Mouse (Mus musculus) CH12.LX (cell line): ENCODE data around the gene Dab2. TPM values are rescaled to one million over a fixed set of nuclear protein-coding genes. Genes with fewer than 3 reads are reported as not detected.

ENCODE experiments used
- DNase-seq: peaks from one replicate; pipeline ENCODE4 v3.0.0-alpha.2; 2013; ENCODE audit errors: extremely low read depth
- H3K27ac ChIP-seq: 2 replicates; pipeline ENCODE4 v1.5.1; 2012; ENCODE audit warnings: low read depth, mild to moderate bottlenecking, control low read depth, moderate library complexity; ENCODE audit not compliant: insufficient read depth
- H3K27me3 ChIP-seq: replicated peaks from 2 replicates; pipeline ENCODE3; 2012; ENCODE audit warnings: inconsistent platforms
- H3K36me3 ChIP-seq, 2 experiments: replicated peaks in 1 of 2; 2 replicates each; pipeline versions ENCODE3 to v1.6.1; 2012; ENCODE audit warnings: inconsistent platforms in 1 of 2, low read length in 1 of 2, mild to moderate bottlenecking in 1 of 2, mixed read lengths in 1 of 2, moderate library complexity in 1 of 2; ENCODE audit not compliant: control insufficient read depth in 1 of 2, insufficient read depth in 1 of 2
- H3K4me1 ChIP-seq, 2 experiments: 2 replicates each; pipeline ENCODE4 v1.6.1; 2012; ENCODE audit warnings: inconsistent platforms in 1 of 2, moderate library complexity in 1 of 2; ENCODE audit not compliant: insufficient read depth in 2 of 2, control insufficient read depth in 1 of 2
- H3K4me2 ChIP-seq: 2 replicates; pipeline ENCODE4 v1.6.1; 2012; ENCODE audit warnings: low read depth, mild to moderate bottlenecking, control low read depth; ENCODE audit not compliant: poor library complexity, insufficient read depth, severe bottlenecking
- H3K4me3 ChIP-seq, 3 experiments: fragments of 150-350 bp in 1 of 3; sonication (generic) in 1 of 3; replicated peaks in 1 of 3; 2 replicates each; pipeline versions ENCODE3 to v1.5.1; 2011 to 2012; ENCODE audit warnings: low read depth in 2 of 3, low read length in 2 of 3, mild to moderate bottlenecking in 2 of 3, moderate library complexity in 2 of 3, control low read depth in 1 of 3, improper control_type of control experiment in 1 of 3, inconsistent platforms in 1 of 3, mixed read lengths in 1 of 3; ENCODE audit not compliant: poor library complexity in 1 of 3
- H3K79me2 ChIP-seq: replicated peaks from 2 replicates; pipeline ENCODE4 v1.6.1; 2012; ENCODE audit warnings: mild to moderate bottlenecking, moderate library complexity; ENCODE audit not compliant: control insufficient read depth, poor library complexity, insufficient read depth, severe bottlenecking; ENCODE audit errors: extremely low read depth
- H3K9ac ChIP-seq: 2 replicates; pipeline ENCODE4 v1.6.1; 2012; ENCODE audit warnings: low read depth, mild to moderate bottlenecking, control low read depth, moderate library complexity; ENCODE audit not compliant: insufficient read depth
- H3K9me3 ChIP-seq: replicated peaks from 2 replicates; pipeline ENCODE3; 2012; ENCODE audit warnings: low read length, inconsistent platforms, mixed read lengths
- BHLHE40 ChIP-seq: IDR thresholded peaks from 2 replicates; pipeline ENCODE4 v1.6.1; 2011; ENCODE audit warnings: mild to moderate bottlenecking, low read depth, low read length, improper control_type of control experiment
- ELF1 ChIP-seq: IDR thresholded peaks from 2 replicates; pipeline ENCODE4 v1.6.1; 2014; ENCODE audit warnings: low read depth, mild to moderate bottlenecking, inconsistent platforms, low read length, improper control_type of control experiment
- ETS1 ChIP-seq: conservative IDR thresholded peaks from 2 replicates; pipeline ENCODE4 v1.6.1; 2012; ENCODE audit warnings: low read depth, mild to moderate bottlenecking, inconsistent platforms, low read length, improper control_type of control experiment, moderate library complexity
- GABPA ChIP-seq: IDR thresholded peaks from 2 replicates; pipeline ENCODE4 v1.6.1; 2012; ENCODE audit warnings: low read depth, low read length, improper control_type of control experiment, inconsistent platforms; ENCODE audit not compliant: insufficient replicate concordance
- HCFC1 ChIP-seq: IDR thresholded peaks from 2 replicates; pipeline ENCODE4 v1.6.1; 2012; ENCODE audit warnings: low read depth, mild to moderate bottlenecking, inconsistent platforms, low read length, improper control_type of control experiment
- IRF4 ChIP-seq: IDR thresholded peaks from 2 replicates; pipeline ENCODE4 v1.6.1; 2014; ENCODE audit warnings: low read depth, mild to moderate bottlenecking, inconsistent platforms, low read length, improper control_type of control experiment
- JUND ChIP-seq: conservative IDR thresholded peaks from 2 replicates; pipeline ENCODE4 v1.6.1; 2011; ENCODE audit warnings: low read depth, low read length, improper control_type of control experiment
- KAT2A ChIP-seq: IDR thresholded peaks from 2 replicates; pipeline ENCODE4 v1.6.1; 2012; ENCODE audit warnings: low read length, improper control_type of control experiment, inconsistent platforms; ENCODE audit not compliant: insufficient replicate concordance
- MXI1 ChIP-seq: IDR thresholded peaks from 2 replicates; pipeline ENCODE4 v1.6.1; 2011; ENCODE audit warnings: mild to moderate bottlenecking, low read depth, low read length, improper control_type of control experiment
- MYC ChIP-seq: IDR thresholded peaks from 2 replicates; pipeline ENCODE4 v1.6.1; 2011; ENCODE audit warnings: low read depth, mild to moderate bottlenecking, improper control_type of control experiment, low read length
- NELFE ChIP-seq: IDR thresholded peaks from 2 replicates; pipeline ENCODE4 v1.6.1; 2011; ENCODE audit warnings: low read depth, low read length, improper control_type of control experiment
- NRF1 ChIP-seq: IDR thresholded peaks from 2 replicates; pipeline ENCODE4 v1.6.1; 2014; ENCODE audit warnings: low read depth, mild to moderate bottlenecking, inconsistent platforms, low read length, improper control_type of control experiment, moderate library complexity
- PAX5 ChIP-seq: IDR thresholded peaks from 2 replicates; pipeline ENCODE4 v1.6.1; 2012; ENCODE audit warnings: low read length, inconsistent platforms, mixed read lengths
- POLR2A ChIP-seq: IDR thresholded peaks from 2 replicates; pipeline ENCODE4 v1.6.1; 2011; ENCODE audit warnings: low read depth, mild to moderate bottlenecking, improper control_type of control experiment, low read length
- TBP ChIP-seq: conservative IDR thresholded peaks from 2 replicates; pipeline ENCODE4 v1.6.1; 2011; ENCODE audit warnings: low read depth, low read length, improper control_type of control experiment
- USF1 ChIP-seq: IDR thresholded peaks from 2 replicates; pipeline ENCODE4 v1.6.1; 2014; ENCODE audit warnings: low read depth, mild to moderate bottlenecking, inconsistent platforms, low read length, improper control_type of control experiment
- ZC3H11A ChIP-seq: IDR thresholded peaks from 2 replicates; pipeline ENCODE4 v1.6.1; 2012; ENCODE audit warnings: low read depth, mild to moderate bottlenecking, inconsistent platforms, low read length, improper control_type of control experiment
- ZKSCAN1 ChIP-seq: IDR thresholded peaks from 2 replicates; pipeline ENCODE4 v1.6.1; 2012; ENCODE audit warnings: low read depth, inconsistent platforms, low read length, improper control_type of control experiment, borderline replicate concordance
- ZMIZ1 ChIP-seq: IDR thresholded peaks from 2 replicates; pipeline ENCODE4 v1.6.1; 2012; ENCODE audit warnings: low read depth, mild to moderate bottlenecking, inconsistent platforms, low read length, improper control_type of control experiment
- ZNF384 ChIP-seq: IDR thresholded peaks from 2 replicates; pipeline ENCODE4 v1.6.1; 2012; ENCODE audit warnings: low read depth, low read length, improper control_type of control experiment, inconsistent platforms
- dilution Hi-C: fragments of 300-500 bp; cut with MboI; formaldehyde crosslinking; loops from 2 replicates; pipeline ENCODE4 v1.14.3; 2020; ENCODE audit warnings: low sequenced_read_pairs; ENCODE audit not compliant: extremely low pct_unique_long_range_greater_than_20kb, extremely low pct_ligation_motif_present
- in situ Hi-C: fragments of 300-500 bp; cut with MboI; formaldehyde crosslinking; loops from 3 replicates; pipeline ENCODE4 v1.14.3; 2019; ENCODE audit warnings: low sequenced_read_pairs, low pct_ligation_motif_present, low pct_unique_long_range_greater_than_20kb, mixed read lengths
- polyA plus RNA-seq: library from polyadenylated mRNA; unstranded; fragments of >175 nt; gene quantifications from 2 replicates; pipeline ENCODE4 v1.2.1, GENCODE M21; 2012; ENCODE audit warnings: low read depth; ENCODE audit not compliant: insufficient read length
- total RNA-seq, 2 experiments: library from RNA; depleted of rRNA; stranded (reverse); fragments of 300-350 nt in 1 of 2; fragments of >200 nt in 1 of 2; gene quantifications; 2 replicates each; pipeline ENCODE4 v1.2.3; 2012 to 2014

The Dab2 gene
- total and polyA plus RNA-seq, 3 experiments = 0.17 TPM; not detected in 1

- no peaks in the 10 kb centered on the region for H3K4me1 ChIP-seq
- in situ Hi-C loops (no loop called here), dilution Hi-C loops (no loop called here)
- DNase-seq = no peak
- no peak overlapping the region for H3K4me3 ChIP-seq
- H3K9ac ChIP-seq = no peak overlapping the region
- no peak for TF ChIP-seq USF1
- no peak for TF ChIP-seq ZKSCAN1
- TF ChIP-seq ZC3H11A = no peak
- no peak overlapping the region for H3K27ac ChIP-seq
- no peaks in the 10 kb centered on the region for H3K27me3 ChIP-seq
- H3K4me2 ChIP-seq = no peak overlapping the region
- no peaks in the 10 kb centered on the region for H3K9me3 ChIP-seq
- H3K36me3 ChIP-seq = no peaks in the 10 kb centered on the region
- no peaks in the 10 kb centered on the region for H3K79me2 ChIP-seq
Measured at GRCm38 (mm10) chr15:6254383-6254782, 45.2 kb upstream of the Dab2 start.

GRCm38 (mm10) chr15:6257049-6257448 is 42.5 kb upstream of the Dab2 start:
- no peak overlapping the region for H3K4me3 ChIP-seq
- no peaks in the 10 kb centered on the region for H3K27me3 ChIP-seq
- H3K9me3 ChIP-seq = no peaks in the 10 kb centered on the region
- no peaks in the 10 kb centered on the region for H3K36me3 ChIP-seq
- H3K27ac ChIP-seq = no peak overlapping the region
- no peak overlapping the region for H3K9ac ChIP-seq
- in situ Hi-C loops = no loop called here
- DNase-seq = no peak
- no peak overlapping the region for H3K4me2 ChIP-seq
- dilution Hi-C loops = no loop called here
- peaks cover 0 to 3% of the 10 kb centered on the region in 2 experiments; a peak in 1 of 4 replicates for H3K4me1 ChIP-seq
- H3K79me2 ChIP-seq = no peaks in the 10 kb centered on the region
- TF ChIP-seq ETS1 = no peak
- TF ChIP-seq MYC = no peak
- no peak for TF ChIP-seq ZMIZ1
- TF ChIP-seq ELF1 = no peak
- no peak for TF ChIP-seq NELFE
- TF ChIP-seq GABPA = no peak
- TF ChIP-seq MXI1 = no peak
- TF ChIP-seq ZC3H11A = no peak
- no peak for TF ChIP-seq BHLHE40
- no peak for TF ChIP-seq HCFC1
- no peak for TF ChIP-seq NRF1
- no peak for TF ChIP-seq TBP
- TF ChIP-seq KAT2A = no peak
- no peak for TF ChIP-seq JUND
- TF ChIP-seq ZNF384 = no peak
- TF ChIP-seq PAX5 = no peak
- TF ChIP-seq IRF4 = no peak
- no peak for TF ChIP-seq POLR2A
